Mouse (Mus musculus) MEL (cell line): ENCODE results near the gene Nt5c2. TPM values are rescaled to one million over a fixed set of nuclear protein-coding genes. Genes with fewer than 3 reads are reported as not detected.

ENCODE experiments used
- DNase-seq: peaks from one replicate; pipeline ENCODE4 v3.0.0; 2011; ENCODE audit warnings: low read depth, low spot score
- H3K27ac ChIP-seq: 2 replicates; pipeline ENCODE4 v1.5.1; 2012; ENCODE audit warnings: low read depth, mild to moderate bottlenecking, control low read depth, low read length, moderate library complexity; ENCODE audit not compliant: control insufficient read depth
- H3K27me3 ChIP-seq, 2 experiments: fragments of 150-350 bp in 1 of 2; sonication (generic) in 1 of 2; 2 replicates each; pipeline ENCODE4 v1.6.1; 2012; ENCODE audit warnings: low read length in 2 of 2, mild to moderate bottlenecking in 2 of 2, improper control_type of control experiment in 1 of 2, moderate library complexity in 1 of 2; ENCODE audit not compliant: insufficient read depth in 2 of 2, control insufficient read depth in 1 of 2
- H3K36me3 ChIP-seq, 2 experiments: 2 replicates each; pipeline ENCODE4 v1.6.1; 2012 to 2014; ENCODE audit warnings: low read length in 2 of 2, improper control_type of control experiment in 1 of 2, inconsistent platforms in 1 of 2, mild to moderate bottlenecking in 1 of 2; ENCODE audit not compliant: insufficient read depth in 2 of 2, control insufficient read depth in 1 of 2
- H3K4me1 ChIP-seq, 2 experiments: fragments of 150-350 bp in 1 of 2; sonication (generic) in 1 of 2; 2 replicates each; pipeline ENCODE4 v1.6.1; 2012; ENCODE audit warnings: low read length in 2 of 2, improper control_type of control experiment in 1 of 2, mild to moderate bottlenecking in 1 of 2; ENCODE audit not compliant: insufficient read depth in 2 of 2, control insufficient read depth in 1 of 2
- H3K4me3 ChIP-seq, 2 experiments: fragments of 150-350 bp in 1 of 2; sonication (generic) in 1 of 2; 2 replicates each; pipeline ENCODE4 v1.5.1; 2012; ENCODE audit warnings: low read depth in 2 of 2, low read length in 2 of 2, mild to moderate bottlenecking in 2 of 2, moderate library complexity in 2 of 2, control low read depth in 1 of 2, improper control_type of control experiment in 1 of 2; ENCODE audit not compliant: control insufficient read depth in 1 of 2, insufficient read depth in 1 of 2
- H3K79me2 ChIP-seq: 2 replicates; pipeline ENCODE4 v1.6.1; 2012; ENCODE audit warnings: mild to moderate bottlenecking, low read length, moderate library complexity; ENCODE audit not compliant: control insufficient read depth, poor library complexity, insufficient read depth
- H3K9ac ChIP-seq: 2 replicates; pipeline ENCODE4 v1.6.1; 2012; ENCODE audit warnings: low read depth, mild to moderate bottlenecking, control low read depth, low read length, moderate library complexity; ENCODE audit not compliant: control insufficient read depth, poor library complexity, severe bottlenecking
- H3K9me3 ChIP-seq: fragments of 150-350 bp; sonication (generic); replicated peaks from 2 replicates; pipeline ENCODE4 v1.6.1; 2012; ENCODE audit warnings: mild to moderate bottlenecking, low read length, improper control_type of control experiment, moderate library complexity; ENCODE audit not compliant: insufficient read depth
- BHLHE40 ChIP-seq: IDR thresholded peaks from 2 replicates; pipeline ENCODE4 v1.6.1; 2012; ENCODE audit warnings: low read depth, mild to moderate bottlenecking, inconsistent platforms, low read length, improper control_type of control experiment, borderline replicate concordance
- CHD1 ChIP-seq: IDR thresholded peaks from 2 replicates; pipeline ENCODE4 v1.6.1; 2012; ENCODE audit warnings: low read depth, mild to moderate bottlenecking, inconsistent platforms, low read length, improper control_type of control experiment
- CHD2 ChIP-seq: IDR thresholded peaks from 2 replicates; pipeline ENCODE4 v1.6.1; 2011; ENCODE audit warnings: low read length, improper control_type of control experiment
- CTCF ChIP-seq, 3 experiments: IDR thresholded peaks in 2 of 3; conservative IDR thresholded peaks in 1 of 3; 2 replicates each; pipeline ENCODE4 v1.5.1; 2011 to 2012; ENCODE audit warnings: low read length in 3 of 3, low read depth in 2 of 3, mild to moderate bottlenecking in 2 of 3, improper control_type of control experiment in 1 of 3, inconsistent platforms in 1 of 3, mixed read lengths in 1 of 3, moderate library complexity in 1 of 3; ENCODE audit not compliant: control insufficient read depth in 1 of 3, insufficient read depth in 1 of 3, poor library complexity in 1 of 3, severe bottlenecking in 1 of 3
- E2F4 ChIP-seq: IDR thresholded peaks from 2 replicates; pipeline ENCODE4 v1.6.1; 2011; ENCODE audit warnings: low read depth, low read length, improper control_type of control experiment, borderline replicate concordance
- ELF1 ChIP-seq: IDR thresholded peaks from 2 replicates; pipeline ENCODE4 v1.6.1; 2014; ENCODE audit warnings: low read depth, mild to moderate bottlenecking, inconsistent platforms, low read length, improper control_type of control experiment, moderate library complexity
- EP300 ChIP-seq, 2 experiments: IDR thresholded peaks; 2 replicates each; pipeline ENCODE4 v1.6.1; 2011; ENCODE audit warnings: improper control_type of control experiment in 2 of 2, low read length in 2 of 2, low read depth in 1 of 2, mild to moderate bottlenecking in 1 of 2
- ETS1 ChIP-seq: IDR thresholded peaks from 2 replicates; pipeline ENCODE4 v1.6.1; 2012; ENCODE audit warnings: low read depth, mild to moderate bottlenecking, inconsistent platforms, low read length, improper control_type of control experiment, moderate library complexity
- GATA1 ChIP-seq: IDR thresholded peaks from 2 replicates; pipeline ENCODE4 v1.6.1; 2011; ENCODE audit warnings: low read depth, low read length, improper control_type of control experiment
- JUND ChIP-seq: IDR thresholded peaks from 2 replicates; pipeline ENCODE4 v1.6.1; 2011; ENCODE audit warnings: low read depth, mild to moderate bottlenecking, improper control_type of control experiment, low read length
- KAT2A ChIP-seq: conservative IDR thresholded peaks from 2 replicates; pipeline ENCODE4 v1.6.1; 2012; ENCODE audit warnings: low read depth, low read length, improper control_type of control experiment, inconsistent platforms
- MAFK ChIP-seq: IDR thresholded peaks from 2 replicates; pipeline ENCODE4 v1.6.1; 2011; ENCODE audit warnings: low read depth, mild to moderate bottlenecking, low read length, improper control_type of control experiment, borderline replicate concordance
- MAX ChIP-seq: IDR thresholded peaks from 2 replicates; pipeline ENCODE4 v1.6.1; 2011; ENCODE audit warnings: low read length, improper control_type of control experiment
- MAZ ChIP-seq: IDR thresholded peaks from 2 replicates; pipeline ENCODE4 v1.6.1; 2012; ENCODE audit warnings: low read depth, mild to moderate bottlenecking, inconsistent platforms, low read length, improper control_type of control experiment
- MEF2A ChIP-seq: IDR thresholded peaks from 2 replicates; pipeline ENCODE4 v1.6.1; 2014; ENCODE audit warnings: low read depth, mild to moderate bottlenecking, inconsistent platforms, low read length, improper control_type of control experiment; ENCODE audit not compliant: poor library complexity, insufficient replicate concordance, severe bottlenecking; ENCODE audit errors: extremely low read depth
- MXI1 ChIP-seq: IDR thresholded peaks from 2 replicates; pipeline ENCODE4 v1.6.1; 2011; ENCODE audit warnings: mild to moderate bottlenecking, low read depth, low read length, improper control_type of control experiment
- MYB ChIP-seq: IDR thresholded peaks from 2 replicates; pipeline ENCODE4 v1.6.1; 2011; ENCODE audit warnings: mild to moderate bottlenecking, low read depth, low read length, improper control_type of control experiment
- NELFE ChIP-seq: IDR thresholded peaks from 2 replicates; pipeline ENCODE4 v1.6.1; 2011; ENCODE audit warnings: low read depth, low read length, improper control_type of control experiment
- POLR2A ChIP-seq, 2 experiments: IDR thresholded peaks; 2 replicates each; pipeline ENCODE4 v1.6.1; 2011 to 2012; ENCODE audit warnings: low read length in 2 of 2, mild to moderate bottlenecking in 2 of 2, control low read depth in 1 of 2, improper control_type of control experiment in 1 of 2, low read depth in 1 of 2, moderate library complexity in 1 of 2; ENCODE audit not compliant: control insufficient read depth in 1 of 2, insufficient read depth in 1 of 2, poor library complexity in 1 of 2
- RAD21 ChIP-seq: IDR thresholded peaks from 2 replicates; pipeline ENCODE4 v1.6.1; 2011; ENCODE audit warnings: mild to moderate bottlenecking, low read depth, low read length, improper control_type of control experiment
- RCOR1 ChIP-seq: IDR thresholded peaks from 2 replicates; pipeline ENCODE4 v1.6.1; 2012; ENCODE audit warnings: low read depth, mild to moderate bottlenecking, inconsistent platforms, low read length, improper control_type of control experiment
- SIN3A ChIP-seq: IDR thresholded peaks from 2 replicates; pipeline ENCODE4 v1.6.1; 2012; ENCODE audit warnings: low read length, improper control_type of control experiment, inconsistent platforms
- SMC3 ChIP-seq: IDR thresholded peaks from 2 replicates; pipeline ENCODE4 v1.6.1; 2011; ENCODE audit warnings: low read depth, low read length, improper control_type of control experiment
- TAL1 ChIP-seq: IDR thresholded peaks from 2 replicates; pipeline ENCODE4 v1.6.1; 2012; ENCODE audit warnings: mild to moderate bottlenecking, inconsistent platforms, low read length, moderate library complexity, mixed read lengths
- TBP ChIP-seq: IDR thresholded peaks from 2 replicates; pipeline ENCODE4 v1.8.0; 2011; ENCODE audit warnings: low read depth, low read length, improper control_type of control experiment
- TCF12 ChIP-seq: IDR thresholded peaks from 2 replicates; pipeline ENCODE4 v1.6.1; 2014; ENCODE audit warnings: low read depth, mild to moderate bottlenecking, inconsistent platforms, low read length, improper control_type of control experiment, moderate library complexity
- UBTF ChIP-seq: IDR thresholded peaks from 2 replicates; pipeline ENCODE4 v1.6.1; 2012; ENCODE audit warnings: low read depth, mild to moderate bottlenecking, inconsistent platforms, low read length, improper control_type of control experiment, moderate library complexity, borderline replicate concordance; ENCODE audit not compliant: insufficient read depth
- USF1 ChIP-seq: IDR thresholded peaks from 2 replicates; pipeline ENCODE4 v1.6.1; 2014; ENCODE audit warnings: low read depth, mild to moderate bottlenecking, inconsistent platforms, low read length, improper control_type of control experiment, moderate library complexity
- ZMIZ1 ChIP-seq: IDR thresholded peaks from 2 replicates; pipeline ENCODE4 v1.6.1; 2012; ENCODE audit warnings: low read depth, mild to moderate bottlenecking, inconsistent platforms, low read length, improper control_type of control experiment, moderate library complexity
- ZNF384 ChIP-seq: IDR thresholded peaks from 2 replicates; pipeline ENCODE4 v1.6.1; 2012; ENCODE audit warnings: low read depth, mild to moderate bottlenecking, inconsistent platforms, low read length, improper control_type of control experiment
- polyA plus RNA-seq, 2 experiments: library from polyadenylated mRNA; stranded (reverse) in 1 of 2; unstranded in 1 of 2; fragments of >175 nt in 1 of 2; fragments of >200 nt in 1 of 2; gene quantifications; 2 replicates each; pipeline versions ENCODE4 v1.2.1 to v1.2.4; 2012; ENCODE audit warnings: low replicate concordance in 2 of 2, low read depth in 1 of 2; ENCODE audit not compliant: insufficient read length in 2 of 2, insufficient read depth in 1 of 2, missing spikeins in 1 of 2
- total RNA-seq: library from RNA; depleted of rRNA; stranded (reverse); fragments of 300-350 nt; gene quantifications from 2 replicates; pipeline ENCODE4 v1.2.3, GENCODE M21; 2012

The Nt5c2 gene
- total and polyA plus RNA-seq, 3 experiments = 64.6 to 455 (median 147) TPM

DNA sequence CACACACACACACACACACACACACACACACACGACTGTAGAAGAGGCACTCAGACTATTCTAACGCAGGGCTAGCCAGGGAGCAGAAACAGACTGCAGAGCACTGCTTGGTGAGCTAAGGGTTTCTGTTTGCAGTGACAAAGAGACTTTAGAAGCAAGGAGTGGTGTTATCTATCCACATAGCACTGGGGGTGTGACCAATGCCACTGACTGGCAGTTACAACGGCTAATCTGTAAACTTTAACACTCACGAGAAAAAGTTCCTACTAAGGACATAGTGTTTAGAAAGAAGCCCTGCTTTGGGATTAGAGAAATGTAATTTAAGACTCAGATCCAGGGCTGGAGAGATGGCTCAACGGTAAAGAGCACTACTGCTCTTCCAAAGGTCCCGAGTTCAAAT, 15.2 kb downstream of the Nt5c2 start (continued):
- TF ChIP-seq MAFK = no peak
- TF ChIP-seq MYB = peak; percentile 96
- TF ChIP-seq MAZ = no peak
- no peak for TF ChIP-seq JUND
- TF ChIP-seq CTCF (IDR thresholded peaks at IDR 0.05 in 2 of 3, conservative IDR thresholded peaks at IDR 0.05 in 1 of 3; ENCODE audit: control insufficient read depth in 1 of 3, insufficient read depth in 1 of 3, low read depth in 2 of 3, low read length in 3 of 3, poor library complexity in 1 of 3, severe bottlenecking in 1 of 3) = no peak
- no peak for TF ChIP-seq SMC3
- no peak for TF ChIP-seq MAX
- TF ChIP-seq ZNF384 = no peak
- TF ChIP-seq TAL1 = peak; percentile 5; the same call in 1 of the 2 replicates
- TF ChIP-seq E2F4 = no peak
- TF ChIP-seq RAD21 = no peak
- no peak; the same call in 1 of the 2 replicates for TF ChIP-seq BHLHE40
- TF ChIP-seq ELF1 = no peak
- no peak for TF ChIP-seq USF1

DNA sequence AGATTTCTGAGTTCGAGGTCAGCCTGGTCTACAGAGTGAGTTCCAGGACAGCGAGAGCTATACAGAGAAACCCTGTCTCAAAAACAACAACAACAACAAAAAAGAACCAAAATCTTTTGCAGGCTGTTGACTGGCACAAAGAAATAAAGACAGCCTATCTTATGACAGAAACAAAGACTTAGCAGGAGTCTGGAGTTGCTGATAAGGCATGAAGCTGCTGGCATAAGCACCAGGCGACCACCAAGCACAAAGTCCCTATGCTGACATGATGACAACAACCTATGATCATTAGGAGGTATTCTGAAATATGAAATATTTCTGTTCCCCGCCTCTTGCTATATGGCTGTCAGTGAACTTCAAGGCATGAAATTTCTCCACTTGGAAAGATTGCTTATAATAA, 16.0 kb downstream of the Nt5c2 start:
- no peaks in the 10 kb centered on the region for H3K27me3 ChIP-seq
- H3K4me1 ChIP-seq = peaks cover 17 to 29% of the 10 kb centered on the region in 2 experiments
- H3K9me3 ChIP-seq = no peaks in the 10 kb centered on the region
- no peak for TF ChIP-seq NELFE
- TF ChIP-seq CHD2 = no peak
- peak; percentile 93 for TF ChIP-seq TCF12
- TF ChIP-seq GATA1 = peak; percentile 90
- no peak for TF ChIP-seq KAT2A
- no peak for TF ChIP-seq MAX
- TF ChIP-seq MAZ = no peak
- peak; percentile 74 for TF ChIP-seq SIN3A
- TF ChIP-seq UBTF = no peak
- no peak for TF ChIP-seq RAD21
- TF ChIP-seq EP300 (IDR thresholded peaks at IDR 0.05; ENCODE audit: low read depth in 1 of 2, low read length in 2 of 2) = peak; percentile 88 to 91
- no peak for TF ChIP-seq POLR2A (IDR thresholded peaks at IDR 0.05; ENCODE audit: control insufficient read depth in 1 of 2, insufficient read depth in 1 of 2, low read depth in 1 of 2, low read length in 2 of 2, poor library complexity in 1 of 2)
- TF ChIP-seq CHD1 = peak; percentile 37; the same call in 1 of the 2 replicates
- TF ChIP-seq TBP = 0 out of 2 replicates have a peak, but pooled peaks have one; percentile 15
- peak; percentile 86 for TF ChIP-seq RCOR1
- TF ChIP-seq MEF2A = no peak
- TF ChIP-seq MXI1 = 0 out of 2 replicates have a peak, but pooled peaks have one; percentile 14
- peak; percentile 37; the same call in 1 of the 2 replicates for TF ChIP-seq BHLHE40
- peak; percentile 65; the same call in 1 of the 2 replicates for TF ChIP-seq ETS1
- 0 out of 2 replicates have a peak, but pooled peaks have one; percentile 35 for TF ChIP-seq ZMIZ1
- TF ChIP-seq MYB = peak; percentile 37; the same call in 1 of the 2 replicates
- TF ChIP-seq TAL1 = peak; percentile 63; the same call in 1 of the 2 replicates
- 0 out of 2 replicates have a peak, but pooled peaks have one; percentile 15 for TF ChIP-seq ZNF384
- TF ChIP-seq, all 39 proteins: peak for 14
- peaks cover 0 to 24% of the 10 kb centered on the region in 2 experiments; a peak in 2 of 4 replicates for H3K36me3 ChIP-seq
- H3K79me2 ChIP-seq = no peaks in the 10 kb centered on the region
- no peak overlapping the region; the same call in 1 of the 2 replicates for H3K27ac ChIP-seq
- peak; percentile 54 for DNase-seq
- H3K4me3 ChIP-seq = 0 out of 4 replicates have a peak overlapping the region, but pooled peaks of 1 of the 2 experiments have one; percentile 7
- no peak overlapping the region for H3K9ac ChIP-seq
